Mouse (Mus musculus): ENCODE results near the gene Olfr957. TPM values are rescaled to one million over a fixed set of nuclear protein-coding genes. Genes with fewer than 3 reads are reported as not detected.

The Olfr957 gene
- polyA plus RNA-seq (2016; fragmentation: Nextera tagmentation; extraction: Ambion mirVana) = not detected in 2 replicates

GRCm38 (mm10) chr9:39515531-39515930, at the start of gene Olfr957:
TSS of gene Olfr957 (minus strand) at chr9:39515809.
- no peak within 1 kb of the TSS for H3K4me2 ChIP-seq (replicated peaks)
- no peaks in the 10 kb centered on the region for H3K4me1 ChIP-seq
- no peak within 1 kb of the TSS for H3K9ac ChIP-seq
- H3K9me3 ChIP-seq (replicated peaks) = no peaks in the 10 kb centered on the region
- H3K27me3 ChIP-seq = no peaks in the 10 kb centered on the region
- ATAC-seq (ENCODE audit: low FRiP score) = no peak
- 76% methylated on average over 3 of the region's 3 CpGs for WGBS
- H3K4me3 ChIP-seq = no peak within 1 kb of the TSS
- H3K36me3 ChIP-seq = no peaks in the 10 kb centered on the region
- no peak within 1 kb of the TSS for H3K27ac ChIP-seq

- Histone ChIP-seq H3K27me3 (no peaks in the 10 kb centered on the region), H3K9ac (no peak overlapping the region), H3K27ac (peak overlapping the region; percentile 79), H3K4me1 (peaks cover 4% of the 10 kb centered on the region; the same call in 1 of the 2 replicates), H3K36me3 (no peaks in the 10 kb centered on the region), H3K4me3 (no peak overlapping the region), H3K9me3 (replicated peaks) (no peaks in the 10 kb centered on the region), H3K4me2 (replicated peaks) (no peak overlapping the region)
- peak; percentile 51; the same call in 1 of the 2 replicates for ATAC-seq (ENCODE audit: low FRiP score)
Observed at GRCm38 (mm10) chr9:39558349-39558647, 42.7 kb upstream of the Olfr957 start.

- no peak overlapping the region for H3K4me3 ChIP-seq
- peaks cover 4% of the 10 kb centered on the region; the same call in 1 of the 2 replicates for H3K4me1 ChIP-seq
- H3K9me3 ChIP-seq (replicated peaks) = no peaks in the 10 kb centered on the region
- no peaks in the 10 kb centered on the region for H3K27me3 ChIP-seq
- no peak overlapping the region for H3K4me2 ChIP-seq (replicated peaks)
- ATAC-seq (ENCODE audit: low FRiP score) = peak; percentile 91
- H3K27ac ChIP-seq = peak overlapping the region; percentile 79
- WGBS = 42% methylated on average over 3 of the region's 3 CpGs
- no peaks in the 10 kb centered on the region for H3K36me3 ChIP-seq
- no peak overlapping the region for H3K9ac ChIP-seq
Observed at GRCm38 (mm10) chr9:39557529-39558348, 42.1 kb upstream of the Olfr957 start.

GRCm38 (mm10) chr9:39553946-39554345, 38.3 kb upstream of the Olfr957 start, which contains the start of gene Olfr958:
TSS of gene Olfr958 (minus strand) at chr9:39554054.
- Histone ChIP-seq H3K4me3 (no peak within 1 kb of the TSS), H3K9ac (no peak within 1 kb of the TSS), H3K4me1 (peaks cover 4% of the 10 kb centered on the region; the same call in 1 of the 2 replicates), H3K4me2 (replicated peaks) (no peak within 1 kb of the TSS), H3K27ac (no peak within 1 kb of the TSS), H3K27me3 (no peaks in the 10 kb centered on the region), H3K9me3 (replicated peaks) (no peaks in the 10 kb centered on the region), H3K36me3 (no peaks in the 10 kb centered on the region)
- no peak for ATAC-seq (ENCODE audit: low FRiP score)
- WGBS = 74% methylated on average over 2 of the region's 2 CpGs

- ATAC-seq (ENCODE audit: low FRiP score) = no peak
- Histone ChIP-seq H3K27ac (no peak overlapping the region), H3K9me3 (replicated peaks) (no peaks in the 10 kb centered on the region), H3K27me3 (no peaks in the 10 kb centered on the region), H3K9ac (no peak overlapping the region), H3K4me2 (replicated peaks) (no peak overlapping the region), H3K4me3 (no peak overlapping the region), H3K36me3 (no peaks in the 10 kb centered on the region), H3K4me1 (no peaks in the 10 kb centered on the region)
- 81% methylated on average over 5 of the region's 5 CpGs for whole genome bisulfite sequencing
Observed at GRCm38 (mm10) chr9:39550806-39551205, 35.2 kb upstream of the Olfr957 start.

GRCm38 (mm10) chr9:39523616-39524285, 8.1 kb upstream of the Olfr957 start:
- Histone ChIP-seq H3K27ac (no peak overlapping the region), H3K9ac (no peak overlapping the region), H3K4me1 (no peaks in the 10 kb centered on the region), H3K9me3 (replicated peaks) (no peaks in the 10 kb centered on the region), H3K36me3 (no peaks in the 10 kb centered on the region), H3K4me3 (no peak overlapping the region), H3K27me3 (no peaks in the 10 kb centered on the region), H3K4me2 (replicated peaks) (no peak overlapping the region)
- ATAC-seq (ENCODE audit: low FRiP score) = no peak
- 93% methylated on average over 1 of the region's 1 CpGs for WGBS

- H3K27me3 ChIP-seq = no peaks in the 10 kb centered on the region
- no peaks in the 10 kb centered on the region for H3K36me3 ChIP-seq
- no peak overlapping the region for H3K27ac ChIP-seq
- no peaks in the 10 kb centered on the region for H3K4me1 ChIP-seq
- H3K4me2 ChIP-seq (replicated peaks) = no peak overlapping the region
- no peak overlapping the region for H3K4me3 ChIP-seq
- H3K9me3 ChIP-seq (replicated peaks) = no peaks in the 10 kb centered on the region
- H3K9ac ChIP-seq = no peak overlapping the region
- ATAC-seq (ENCODE audit: low FRiP score) = no peak
Observed at GRCm38 (mm10) chr9:39518595-39518994, 3.0 kb upstream of the Olfr957 start.

- H3K27ac ChIP-seq = no peak overlapping the region
- WGBS = 80% methylated on average over 9 of the region's 9 CpGs
- no peak overlapping the region for H3K9ac ChIP-seq
- H3K9me3 ChIP-seq (replicated peaks) = no peaks in the 10 kb centered on the region
- H3K4me3 ChIP-seq = no peak overlapping the region
- no peak overlapping the region for H3K4me2 ChIP-seq (replicated peaks)
- peak; percentile 29; the same call in 1 of the 2 replicates for ATAC-seq (ENCODE audit: low FRiP score)
- H3K4me1 ChIP-seq = no peaks in the 10 kb centered on the region
- no peaks in the 10 kb centered on the region for H3K27me3 ChIP-seq
- H3K36me3 ChIP-seq = no peaks in the 10 kb centered on the region
Observed at GRCm38 (mm10) chr9:39509412-39509811, 6.2 kb downstream of the Olfr957 start.

GRCm38 (mm10) chr9:39508998-39509397, 6.6 kb downstream of the Olfr957 start:
- WGBS = 13% methylated on average over 6 of the region's 6 CpGs
- H3K4me1 ChIP-seq = no peaks in the 10 kb centered on the region
- H3K4me2 ChIP-seq (replicated peaks) = no peak overlapping the region
- no peak overlapping the region for H3K9ac ChIP-seq
- H3K36me3 ChIP-seq = no peaks in the 10 kb centered on the region
- H3K9me3 ChIP-seq (replicated peaks) = no peaks in the 10 kb centered on the region
- peak; percentile 83 for ATAC-seq (ENCODE audit: low FRiP score)
- H3K27me3 ChIP-seq = no peaks in the 10 kb centered on the region
- no peak overlapping the region for H3K27ac ChIP-seq
- H3K4me3 ChIP-seq = no peak overlapping the region

GRCm38 (mm10) chr9:39493895-39494294, 21.7 kb downstream of the Olfr957 start, which contains the start of gene Olfr44:
TSS of gene Olfr44 (minus strand) at chr9:39493995.
- Histone ChIP-seq H3K9me3 (replicated peaks) (no peaks in the 10 kb centered on the region), H3K4me2 (replicated peaks) (no peak within 1 kb of the TSS), H3K36me3 (no peaks in the 10 kb centered on the region), H3K27me3 (no peaks in the 10 kb centered on the region), H3K4me1 (no peaks in the 10 kb centered on the region), H3K27ac (no peak within 1 kb of the TSS), H3K9ac (no peak within 1 kb of the TSS), H3K4me3 (no peak within 1 kb of the TSS)
- ATAC-seq (ENCODE audit: low FRiP score) = no peak
- 93% methylated on average over 2 of the region's 2 CpGs for WGBS

- Histone ChIP-seq H3K27ac (no peak within 1 kb of the TSS), H3K9me3 (replicated peaks) (no peaks in the 10 kb centered on the region), H3K27me3 (no peaks in the 10 kb centered on the region), H3K4me3 (no peak within 1 kb of the TSS), H3K4me2 (replicated peaks) (no peak within 1 kb of the TSS), H3K4me1 (no peaks in the 10 kb centered on the region), H3K36me3 (no peaks in the 10 kb centered on the region), H3K9ac (no peak within 1 kb of the TSS)
- WGBS = 59% methylated on average over 1 of the region's 1 CpGs
- ATAC-seq (ENCODE audit: low FRiP score) = no peak
Observed at GRCm38 (mm10) chr9:39471844-39472243, 43.8 kb downstream of the Olfr957 start, which contains the start of gene Olfr955. TSS of gene Olfr955 (minus strand) at chr9:39471944.
